Mouse (Mus musculus) naive thymus-derived CD4-positive, alpha-beta T cell, adult 2 months (primary cell): ENCODE results near the gene Pacsin1.
A peak's percentile ranks its signal among the peaks of the same experiment; 100 is the strongest.
"Not testable (repeated sequence)": the region's sequence is repeated elsewhere in the genome, so short reads cannot be mapped to it uniquely, and the experiment has no call there.

Experiments used
- DNase-seq: peaks from one replicate; pipeline ENCODE4 v3.0.0-alpha.2; 2011; ENCODE audit warnings: low read depth

The Pacsin1 gene

GRCm38 (mm10) chr17:27655089-27656010 is at the start of gene Pacsin1:
Gene Pacsin1 (plus strand): TSS chr17:27655509.
- DNase-seq, result peak; percentile 82

DNA sequence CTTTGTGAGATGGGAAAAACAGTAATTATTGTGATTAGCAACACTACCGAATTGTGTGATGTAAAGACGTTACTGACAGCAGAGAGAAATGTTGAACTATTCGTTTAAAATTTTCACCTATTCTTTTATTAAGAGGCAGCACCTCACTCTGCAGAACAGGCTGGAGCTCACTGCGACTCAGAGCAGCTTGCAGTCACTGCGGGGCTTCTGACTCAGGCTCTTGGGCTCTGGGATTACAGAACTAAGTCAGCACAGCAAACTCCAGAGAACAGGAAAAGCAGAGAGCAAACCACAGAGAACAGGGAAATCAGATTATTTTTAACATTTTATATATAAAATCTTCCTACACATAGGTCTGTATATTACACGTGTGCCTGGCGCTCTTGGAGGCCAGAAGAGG is 45.7 kb upstream of the Pacsin1 start:
- no peak for DNase-seq

DNA sequence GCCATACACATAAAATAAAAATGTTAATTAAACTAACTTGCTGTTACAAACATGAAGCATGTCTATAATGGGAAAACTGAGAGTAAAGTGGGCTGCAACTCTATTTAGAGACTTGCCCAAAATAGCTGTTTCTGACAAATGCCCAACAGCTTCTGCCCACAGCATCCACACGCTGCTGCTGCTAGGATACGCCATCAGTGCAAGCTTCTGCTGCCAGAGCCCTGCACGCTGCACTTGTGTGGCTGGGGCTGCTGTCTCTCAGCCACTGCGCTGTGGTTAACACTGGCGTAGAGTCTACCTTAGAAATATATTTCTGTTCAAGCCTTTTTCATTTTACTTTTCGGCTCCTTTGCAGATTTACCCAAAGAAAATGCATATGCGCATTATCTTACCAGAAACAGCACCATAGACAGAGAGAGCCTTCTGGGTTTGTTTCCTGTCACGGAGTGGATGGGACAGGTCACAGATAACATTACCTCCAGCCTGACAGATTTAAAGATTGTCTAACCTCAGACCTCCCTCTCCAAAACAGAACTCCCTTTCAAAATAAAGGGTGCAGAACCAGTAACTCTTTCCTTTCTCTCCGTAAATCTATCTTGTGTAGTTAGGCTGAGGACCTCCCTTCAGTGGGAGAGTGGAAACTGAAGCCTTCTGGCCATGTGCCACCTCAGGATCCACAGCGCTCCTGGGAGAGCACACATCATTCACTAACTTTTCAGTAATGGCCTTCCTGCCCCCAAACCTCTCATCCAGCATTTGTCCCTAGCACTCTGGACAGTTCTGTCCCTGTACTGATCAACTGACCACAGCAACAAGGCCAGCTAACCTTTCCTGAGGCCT is 44.4 kb upstream of the Pacsin1 start:
- DNase-seq, result no peak

DNA sequence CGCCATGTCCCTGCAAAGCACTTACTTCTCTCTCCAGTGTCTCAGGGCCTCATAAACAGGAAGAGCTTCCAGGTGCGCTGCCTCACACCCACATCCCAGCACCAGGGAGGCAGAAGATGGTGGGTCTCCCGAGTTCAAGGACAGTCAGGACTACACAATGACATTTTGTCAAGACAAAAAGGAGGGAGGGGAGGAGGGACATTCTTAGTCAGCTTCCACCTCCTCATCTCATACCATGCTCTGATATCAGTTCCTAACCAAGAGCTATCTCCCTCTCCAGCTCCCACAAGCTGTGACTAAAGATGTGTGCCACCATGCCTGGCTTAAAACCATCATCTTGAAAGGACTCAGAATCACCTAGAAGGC is 43.8 kb upstream of the Pacsin1 start:
- no peak for DNase-seq

- no peak for DNase-seq
Observed at GRCm38 (mm10) chr17:27611994-27612393, 43.3 kb upstream of the Pacsin1 start.

DNA sequence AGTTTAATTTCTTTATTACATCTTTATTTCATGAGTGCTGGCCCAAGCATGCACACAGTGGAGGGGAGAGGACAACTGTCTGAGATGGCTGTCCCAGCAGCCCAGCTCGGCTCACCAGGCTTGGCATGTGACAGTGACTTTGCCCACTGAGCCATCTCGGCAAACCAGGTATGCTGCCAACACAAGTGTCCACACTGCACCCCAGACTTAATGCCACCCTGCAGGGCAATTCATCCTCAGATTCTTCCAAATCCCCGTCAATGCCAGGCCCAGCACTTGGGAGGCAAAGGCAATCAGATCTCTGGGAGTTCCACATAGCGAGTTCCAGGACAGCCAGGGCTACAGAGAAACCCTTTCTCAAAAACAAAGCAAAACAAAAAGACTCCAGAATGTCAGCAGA is 42.3 kb upstream of the Pacsin1 start:
- no peak for DNase-seq

- no peak for DNase-seq
Observed at GRCm38 (mm10) chr17:27615388-27615787, 39.9 kb upstream of the Pacsin1 start.

DNA sequence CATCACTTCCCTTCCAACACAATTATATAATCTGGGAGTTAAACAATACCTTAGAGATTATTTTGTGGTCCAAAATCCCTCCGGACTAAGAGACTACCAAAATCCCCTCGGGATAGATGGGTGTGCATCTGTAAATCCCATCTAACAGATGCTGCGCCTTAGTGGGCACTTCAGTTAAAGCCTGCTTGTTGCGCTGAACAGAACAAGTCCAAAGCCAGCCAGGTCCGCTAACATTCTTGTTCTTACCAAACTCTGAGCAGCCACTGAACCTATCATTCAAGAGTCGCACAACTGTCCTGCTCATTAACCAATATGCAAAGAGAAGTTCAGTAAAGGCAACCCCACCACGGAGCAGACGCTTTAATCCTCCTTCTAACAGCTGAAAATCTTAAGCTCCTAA is 34.1 kb upstream of the Pacsin1 start:
- DNase-seq, result no peak

DNA sequence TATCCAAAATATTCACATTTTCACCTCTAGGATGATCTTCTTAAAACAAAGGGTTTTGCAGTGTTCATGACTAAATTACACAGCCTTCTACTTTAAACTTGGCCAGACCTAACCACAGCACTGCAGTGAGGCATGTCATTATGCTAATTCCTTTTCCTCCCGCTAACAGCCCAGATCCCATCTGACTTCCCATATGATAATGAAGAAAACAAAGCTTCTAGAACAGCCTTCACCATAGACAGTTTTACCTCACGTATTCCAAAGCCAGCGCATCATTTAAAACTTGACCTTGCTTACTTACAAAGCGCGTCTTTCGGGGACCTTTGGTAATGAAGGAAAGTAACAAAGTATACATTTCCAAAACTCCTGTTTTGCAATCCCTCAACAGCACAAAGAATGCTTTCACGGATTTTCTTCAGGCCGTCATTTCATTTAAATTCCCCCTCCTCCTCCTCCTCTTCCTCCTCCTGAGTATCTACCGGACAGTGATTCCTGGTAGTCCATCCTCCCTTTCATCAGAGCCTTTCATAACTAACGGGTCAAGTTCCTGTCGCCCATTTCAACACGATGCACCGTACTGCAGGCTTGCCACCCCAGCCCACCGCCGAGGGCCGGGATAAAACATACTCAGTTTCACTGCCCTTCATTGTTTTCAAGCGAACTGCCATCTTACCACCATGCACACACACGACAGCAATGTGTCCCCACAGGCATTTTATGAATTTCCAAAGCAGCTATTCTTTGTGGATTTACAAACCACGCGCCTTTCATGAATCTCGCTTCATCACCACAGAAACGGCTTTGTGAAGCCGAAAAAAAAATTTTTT is 33.4 kb upstream of the Pacsin1 start:
- no peak for DNase-seq

GRCm38 (mm10) chr17:27622611-27623359 is 32.5 kb upstream of the Pacsin1 start:
- DNase-seq, result no peak

GRCm38 (mm10) chr17:27623360-27624326 is 31.7 kb upstream of the Pacsin1 start, which contains the start of gene Nudt3:
Gene Nudt3 (minus strand): TSS chr17:27623495.
- peak; percentile 96 for DNase-seq

DNA sequence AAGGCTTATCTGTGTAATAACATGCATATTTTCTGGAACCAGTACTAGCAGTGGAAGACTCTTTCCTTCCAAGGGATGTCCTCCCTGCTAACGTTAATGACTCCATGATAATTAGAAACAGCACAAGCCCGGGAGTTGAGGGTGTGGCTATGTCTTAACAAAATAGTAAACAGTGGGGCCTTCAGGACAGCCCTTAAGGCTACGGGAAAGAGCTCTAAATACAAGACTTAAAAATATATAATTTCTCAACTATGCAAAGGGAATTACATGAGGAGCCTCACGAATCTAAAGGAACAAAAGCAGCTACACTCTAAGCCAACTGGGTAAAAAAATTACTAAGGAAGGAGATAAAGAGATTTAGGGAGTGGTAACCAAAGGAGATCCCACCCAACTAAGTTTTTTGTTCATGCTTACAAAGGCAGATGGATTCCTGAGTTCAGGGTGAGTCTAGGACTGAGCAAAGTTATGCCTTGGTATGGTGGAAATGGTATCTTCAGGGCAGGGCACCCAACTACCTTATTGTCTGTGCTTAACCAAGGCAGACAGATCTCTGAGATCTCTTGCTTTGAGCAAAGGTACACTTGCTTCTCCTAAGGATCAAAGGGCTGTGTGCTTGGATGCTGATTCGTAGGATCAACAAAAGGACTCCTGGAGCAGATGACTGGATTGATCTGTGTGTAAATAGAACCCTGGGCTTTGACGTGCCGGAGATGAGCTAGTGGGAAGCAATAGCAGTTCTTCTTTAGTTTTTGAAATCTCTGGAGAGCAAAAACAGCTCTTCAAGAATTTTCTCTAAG is 29.7 kb upstream of the Pacsin1 start:
- DNase-seq, result no peak

DNA sequence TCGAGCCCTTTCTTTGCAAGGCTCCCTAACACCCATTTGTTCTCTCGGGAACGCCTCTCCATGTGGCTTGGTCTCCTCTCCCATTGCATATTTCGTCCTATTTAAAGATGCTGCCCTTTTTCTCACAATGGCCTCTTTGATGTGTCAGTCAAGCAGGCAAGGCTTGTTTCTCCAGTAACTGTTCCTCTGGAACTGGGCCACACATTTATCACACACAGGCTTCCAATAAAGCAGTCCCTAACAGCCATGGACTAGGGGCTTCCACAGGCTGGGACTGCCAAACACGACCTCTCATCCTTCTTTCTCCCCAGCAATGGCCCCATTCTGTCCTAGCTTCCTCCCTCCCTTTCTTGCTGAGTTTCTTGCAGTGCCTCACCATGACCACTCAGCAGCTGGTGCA is 28.6 kb upstream of the Pacsin1 start:
- DNase-seq, result no peak

DNA sequence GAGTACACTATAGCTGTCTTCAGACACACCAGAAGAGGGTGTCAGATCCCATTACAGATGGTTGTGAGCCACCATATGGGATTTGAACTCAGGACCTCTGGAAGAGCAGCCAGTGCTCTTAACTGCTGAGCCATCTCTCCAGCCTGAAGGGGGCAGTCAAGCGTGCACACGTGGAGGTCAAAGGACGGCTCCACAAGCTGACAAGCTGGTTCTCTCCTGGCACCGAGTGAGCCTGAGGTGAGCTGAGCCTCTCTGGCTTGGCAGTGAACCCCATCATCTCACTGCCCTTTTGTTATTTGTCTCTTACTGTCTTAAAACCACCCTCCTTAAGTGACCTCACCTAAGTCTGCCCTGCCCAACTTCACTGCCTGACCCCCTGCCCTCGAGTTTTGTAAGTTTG is 27.9 kb upstream of the Pacsin1 start:
- no peak for DNase-seq

- DNase-seq, result no peak
Observed at GRCm38 (mm10) chr17:27628376-27628775, 26.9 kb upstream of the Pacsin1 start.

DNA sequence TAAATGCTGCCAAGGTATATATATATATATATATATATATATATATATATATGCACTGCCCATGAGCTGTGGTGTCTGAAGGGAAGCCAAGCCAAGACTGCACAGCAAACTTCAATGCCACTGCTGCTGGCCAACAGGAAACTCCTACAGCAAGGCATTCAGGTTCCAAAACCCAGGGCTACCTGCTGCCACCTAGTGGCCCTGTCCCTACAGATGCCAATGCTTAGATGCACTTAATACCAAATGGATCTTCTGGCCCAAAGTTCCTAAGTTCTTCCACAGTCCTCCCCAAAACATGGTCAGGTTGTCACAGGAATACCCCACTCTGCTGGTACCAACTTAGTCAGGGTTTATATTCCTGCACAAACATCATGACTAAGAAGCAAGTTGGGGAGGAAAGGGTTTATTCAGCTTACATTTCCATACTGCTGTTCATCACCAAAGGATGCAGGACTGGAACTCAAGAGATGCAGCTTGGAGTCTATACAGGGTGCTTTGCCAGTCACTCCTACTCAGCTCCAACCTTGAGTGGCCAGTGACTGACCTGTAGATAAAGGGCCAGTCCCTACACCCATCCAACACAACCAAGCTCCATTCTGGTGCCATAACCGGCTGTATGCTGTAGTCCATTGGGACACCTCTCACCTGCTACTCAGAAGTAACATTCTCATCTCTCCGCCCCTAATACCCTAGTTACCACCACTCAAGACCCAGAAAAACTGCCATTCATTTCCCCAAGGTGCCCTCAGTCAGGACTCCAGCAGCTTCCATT is 25.9 kb upstream of the Pacsin1 start:
- DNase-seq, result peak; percentile 87

GRCm38 (mm10) chr17:27634871-27635574 is 20.3 kb upstream of the Pacsin1 start, which contains the start of gene RPS10-NUDT3:
Gene RPS10-NUDT3 (minus strand): TSS chr17:27635222.
- DNase-seq, result peak; percentile 94

GRCm38 (mm10) chr17:27635575-27635903 is 19.8 kb upstream of the Pacsin1 start:
- DNase-seq, result not testable (repeated sequence)
